Mouse (Mus musculus) MEL (cell line): ENCODE results near the gene Nckipsd. TPM values are rescaled to one million over a fixed set of nuclear protein-coding genes. Genes with fewer than 3 reads are reported as not detected.

Experiments
- polyA plus RNA-seq, 2 experiments: library from polyadenylated mRNA; stranded (reverse) in 1 of 2; unstranded in 1 of 2; fragments of >175 nt in 1 of 2; fragments of >200 nt in 1 of 2; gene quantifications; 2 replicates each; pipeline versions ENCODE4 v1.2.1 to v1.2.4; 2012; ENCODE audit warnings: low replicate concordance in 2 of 2, low read depth in 1 of 2; ENCODE audit not compliant: insufficient read length in 2 of 2, insufficient read depth in 1 of 2, missing spikeins in 1 of 2
- total RNA-seq: library from RNA; depleted of rRNA; stranded (reverse); fragments of 300-350 nt; gene quantifications from 2 replicates; pipeline ENCODE4 v1.2.3, GENCODE M21; 2012; rRNA removed

Gene Nckipsd
- total and polyA plus RNA-seq, 3 experiments, result 6.6 to 10.3 TPM; not detected in 1

Other genes starting within 250 kb of the Nckipsd start
- 488 and 550 TPM in 2 replicates for gene Impdh2, start 248.1 kb upstream of the Nckipsd start, total RNA-seq
- gene Impdh2, start 248.1 kb upstream of the Nckipsd start, polyA plus RNA-seq, result 100 to 1,000 TPM in 1 of 2 experiments, not detected in 1; 519 TPM
- 38.0 and 42.7 TPM in 2 replicates for gene Ndufaf3, start 240.9 kb upstream of the Nckipsd start, total RNA-seq
- gene Ndufaf3, start 240.9 kb upstream of the Nckipsd start, polyA plus RNA-seq, result 10 to 100 TPM in 1 of 2 experiments, not detected in 1; 66.8 TPM
- 64.9 and 85.8 TPM in 2 replicates for gene Dalrd3, start 238.5 kb upstream of the Nckipsd start, total RNA-seq
- gene Dalrd3, start 238.5 kb upstream of the Nckipsd start, polyA plus RNA-seq, result 100 to 1,000 TPM in 1 of 2 experiments, not detected in 1; 126 TPM
- 43.2 and 43.5 TPM in 2 replicates for gene Wdr6, start 229.6 kb upstream of the Nckipsd start, total RNA-seq
- gene Wdr6, start 229.6 kb upstream of the Nckipsd start, polyA plus RNA-seq, result 10 to 100 TPM in 1 of 2 experiments, not detected in 1; 44.9 TPM
- 0.08 and 0.10 TPM in 2 replicates for gene P4htm, start 210.7 kb upstream of the Nckipsd start, total RNA-seq
- under 1 TPM in 1 of 2 experiments, not detected in 1; 0.22 TPM for gene P4htm, start 210.7 kb upstream of the Nckipsd start, polyA plus RNA-seq
- 55.8 and 59.6 TPM in 2 replicates for gene Arih2, start 159.0 kb upstream of the Nckipsd start, total RNA-seq
- 10 to 100 TPM in 1 of 2 experiments, not detected in 1; 66.5 TPM for gene Arih2, start 159.0 kb upstream of the Nckipsd start, polyA plus RNA-seq
- 15.6 and 19.3 TPM in 2 replicates for gene Slc25a20, start 146.3 kb upstream of the Nckipsd start, total RNA-seq
- 10 to 100 TPM in 1 of 2 experiments, not detected in 1; 24.1 TPM for gene Slc25a20, start 146.3 kb upstream of the Nckipsd start, polyA plus RNA-seq
- gene Prkar2a, start 119.1 kb upstream of the Nckipsd start, total RNA-seq, result 18.9 and 22.4 TPM in 2 replicates
- 100 to 1,000 TPM in 1 of 2 experiments, 10 to 100 TPM in 1; 87.9 to 230 TPM for gene Prkar2a, start 119.1 kb upstream of the Nckipsd start, polyA plus RNA-seq
- 21.3 and 25.1 TPM in 2 replicates for gene Ip6k2, start 24.6 kb upstream of the Nckipsd start, total RNA-seq
- 10 to 100 TPM in 1 of 2 experiments, not detected in 1; 33.7 TPM for gene Ip6k2, start 24.6 kb upstream of the Nckipsd start, polyA plus RNA-seq
- 0.12 TPM in 1 of 2 replicates, not detected in the other for gene Celsr3, start 18.0 kb downstream of the Nckipsd start, total RNA-seq
- gene Celsr3, start 18.0 kb downstream of the Nckipsd start, polyA plus RNA-seq, result under 1 TPM in 1 of 2 experiments, not detected in 1; 0.03 TPM
- 8.0 and 8.7 TPM in 2 replicates for gene Slc26a6, start 44.9 kb downstream of the Nckipsd start, total RNA-seq
- 10 to 100 TPM in 1 of 2 experiments, not detected in 1; 13.2 TPM for gene Slc26a6, start 44.9 kb downstream of the Nckipsd start, polyA plus RNA-seq
- not detected in 2 replicates for gene Tmem89, start 106.3 kb downstream of the Nckipsd start, total RNA-seq
- not detected for gene Tmem89, start 106.3 kb downstream of the Nckipsd start, polyA plus RNA-seq
- 427 and 428 TPM in 2 replicates for gene Uqcrc1, start 128.3 kb downstream of the Nckipsd start, total RNA-seq
- 100 to 1,000 TPM in 1 of 2 experiments, not detected in 1; 494 TPM for gene Uqcrc1, start 128.3 kb downstream of the Nckipsd start, polyA plus RNA-seq
- gene Col7a1, start 145.2 kb downstream of the Nckipsd start, total RNA-seq, result 0.78 and 1.2 TPM in 2 replicates
- gene Col7a1, start 145.2 kb downstream of the Nckipsd start, polyA plus RNA-seq, result 1 to 10 TPM in 1 of 2 experiments, not detected in 1; 2.6 TPM
- 0.12 TPM in 1 of 2 replicates, not detected in the other for gene Ucn2, start 177.6 kb downstream of the Nckipsd start, total RNA-seq
- under 1 TPM in 1 of 2 experiments, not detected in 1; 0.19 TPM for gene Ucn2, start 177.6 kb downstream of the Nckipsd start, polyA plus RNA-seq
- 3.2 and 5.1 TPM in 2 replicates for gene Pfkfb4, start 183.4 kb downstream of the Nckipsd start, total RNA-seq
- 1 to 10 TPM in 1 of 2 experiments, not detected in 1; 6.4 TPM for gene Pfkfb4, start 183.4 kb downstream of the Nckipsd start, polyA plus RNA-seq
- 38.3 and 41.0 TPM in 2 replicates for gene Shisa5, start 230.2 kb downstream of the Nckipsd start, total RNA-seq
- 10 to 100 TPM in 1 of 2 experiments, not detected in 1; 71.7 TPM for gene Shisa5, start 230.2 kb downstream of the Nckipsd start, polyA plus RNA-seq